Mouse (Mus musculus) right cerebral cortex, adult 18-20 months (tissue): ENCODE measurements at regions not wholly inside any gene's neighbourhood (a gene's known extent, or its start where the extent isn't known, plus 50 kb on each side); places are given as distances from the start of the nearest gene placed in this dataset.

Experiments
- DNase-seq: peaks from one replicate; pipeline ENCODE4 v3.0.0; 2022; ENCODE audit warnings: mixed read lengths

- DNase-seq, result peak; percentile 3
These were observed 84.1 kb upstream of the Gm28269 start for GRCm38 (mm10) chrX:21828975-21829374.

GRCm38 (mm10) chrX:21809212-21809611 lies 64.3 kb upstream of the Gm28269 start:
- no peak for DNase-seq

- no peak for DNase-seq
These were observed 56.9 kb upstream of the Gm28269 start for GRCm38 (mm10) chrX:21801834-21802233.
